Mouse (Mus musculus): ENCODE data around the gene Nmi.

Nmi gene

DNA sequence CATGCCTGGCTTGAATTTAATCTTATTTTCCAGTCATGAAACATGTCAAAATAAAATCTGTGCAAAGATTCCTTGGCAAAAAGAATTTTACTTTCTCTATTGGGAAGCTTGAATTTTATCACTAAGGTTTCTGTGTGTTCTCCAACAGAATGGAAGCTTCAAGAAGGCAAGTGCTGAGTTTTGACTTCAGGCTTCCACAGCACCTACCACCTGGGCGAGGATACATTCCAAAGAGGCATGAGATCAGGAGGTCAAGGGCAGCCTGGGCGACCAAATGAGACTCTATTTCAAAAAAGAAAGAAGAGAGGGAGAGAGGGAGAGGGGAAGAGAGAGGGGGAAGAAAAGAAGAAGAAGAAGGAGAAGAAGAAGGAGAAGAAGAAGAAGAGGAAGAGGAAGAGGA is 27.5 kb downstream of the Nmi start:
- DNase-seq (ENCODE audit: low spot score in 2 of 2) = no peak

DNA sequence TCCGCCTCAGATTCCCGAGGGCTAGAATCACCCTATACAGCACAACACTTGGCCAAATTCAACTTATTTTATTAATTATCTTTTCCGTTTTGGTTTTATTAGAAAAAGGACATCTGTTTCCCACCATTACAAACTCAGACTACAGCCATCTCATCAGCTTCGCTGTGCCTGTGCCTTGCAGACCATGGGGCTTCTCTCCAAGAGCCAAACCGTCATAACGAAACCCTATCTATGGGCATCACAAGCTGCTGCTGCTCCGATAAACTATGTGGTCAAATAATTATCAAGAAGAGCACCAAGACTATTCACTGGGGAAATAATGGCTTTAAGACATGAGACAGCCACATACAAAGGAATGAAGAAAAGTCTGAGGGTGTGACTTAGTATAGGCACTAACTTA is 31.5 kb downstream of the Nmi start:
- no peak for DNase-seq (ENCODE audit: low spot score in 2 of 2)

DNA sequence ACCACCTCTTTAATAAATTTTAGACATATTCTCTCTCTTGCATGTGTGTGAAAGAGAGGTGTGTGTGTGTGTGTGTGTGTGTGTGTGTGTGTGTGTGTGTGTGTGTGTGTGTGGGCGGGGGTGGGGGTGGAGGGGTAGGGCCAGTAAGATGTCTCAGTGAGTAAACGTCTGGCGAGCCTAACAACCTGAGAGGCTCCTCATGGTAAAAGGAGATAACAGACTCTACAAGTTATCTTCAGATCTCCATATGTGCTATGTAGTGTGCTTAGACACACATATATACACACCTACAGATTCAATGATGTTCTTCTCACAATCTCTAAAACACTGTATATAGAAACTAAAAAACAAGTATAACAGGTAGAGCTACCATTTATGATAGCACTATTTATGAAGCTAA is 34.5 kb downstream of the Nmi start:
- no peak for DNase-seq (ENCODE audit: low spot score in 2 of 2)

DNA sequence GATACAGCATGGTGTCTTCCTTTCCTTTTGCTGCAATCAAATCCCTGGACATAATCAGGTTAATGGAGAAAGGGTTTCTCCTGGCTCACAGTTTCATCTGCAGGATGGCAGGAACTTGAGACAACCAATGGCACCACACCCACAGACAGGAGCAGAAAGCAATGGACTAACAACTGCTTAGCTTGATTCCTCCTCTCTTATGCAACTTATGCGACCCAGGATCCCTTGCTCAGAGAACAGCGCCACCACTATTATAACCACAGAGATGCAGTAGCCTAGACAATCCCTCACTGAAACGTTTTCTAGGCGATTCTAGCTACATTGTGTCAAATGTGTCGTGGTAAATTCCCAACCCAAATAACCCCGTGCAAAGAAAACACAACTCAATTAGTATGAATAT is 36.3 kb downstream of the Nmi start:
- no peak for DNase-seq (ENCODE audit: low spot score in 2 of 2)

DNA sequence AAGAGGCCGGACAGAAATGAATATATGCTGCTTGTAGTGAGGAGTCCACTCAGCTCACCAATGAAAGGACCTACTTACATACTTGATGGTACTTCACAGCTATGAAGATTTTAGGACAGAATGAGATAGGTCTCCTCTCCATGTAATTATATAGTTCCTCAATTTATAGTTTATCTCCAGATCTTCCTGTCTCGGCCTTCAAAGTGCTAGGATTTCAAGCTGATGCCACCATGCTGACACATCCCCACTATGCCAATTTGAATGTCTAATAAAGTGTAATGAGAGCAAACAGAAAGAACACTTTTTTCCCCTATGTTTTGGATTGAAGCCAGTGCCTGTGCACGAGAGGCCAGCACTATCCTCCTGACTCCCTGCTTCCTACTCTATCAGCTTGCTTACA is 36.7 kb downstream of the Nmi start:
- no peak for DNase-seq (ENCODE audit: low spot score in 2 of 2)

DNA sequence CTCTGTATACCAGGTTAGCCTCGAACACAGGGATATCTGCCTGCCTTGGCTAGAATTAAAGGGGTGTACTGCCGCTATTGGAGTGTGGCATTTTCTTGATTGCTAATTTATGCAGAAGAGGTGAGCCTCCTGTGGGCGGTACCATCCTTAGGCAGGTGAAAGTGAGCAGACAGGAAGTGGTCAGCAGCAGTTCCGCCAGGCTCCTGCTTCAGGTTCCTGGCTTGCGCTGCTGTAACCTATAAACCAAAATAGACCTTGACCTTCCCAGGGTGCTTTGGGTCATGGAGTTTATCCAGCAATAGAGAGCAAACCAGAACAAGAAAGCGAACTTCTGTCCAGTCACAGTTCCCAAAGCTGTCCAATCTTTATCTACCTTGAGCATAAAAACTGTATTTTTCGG is 37.4 kb downstream of the Nmi start:
- DNase-seq (ENCODE audit: low spot score in 2 of 2) = no peak

DNA sequence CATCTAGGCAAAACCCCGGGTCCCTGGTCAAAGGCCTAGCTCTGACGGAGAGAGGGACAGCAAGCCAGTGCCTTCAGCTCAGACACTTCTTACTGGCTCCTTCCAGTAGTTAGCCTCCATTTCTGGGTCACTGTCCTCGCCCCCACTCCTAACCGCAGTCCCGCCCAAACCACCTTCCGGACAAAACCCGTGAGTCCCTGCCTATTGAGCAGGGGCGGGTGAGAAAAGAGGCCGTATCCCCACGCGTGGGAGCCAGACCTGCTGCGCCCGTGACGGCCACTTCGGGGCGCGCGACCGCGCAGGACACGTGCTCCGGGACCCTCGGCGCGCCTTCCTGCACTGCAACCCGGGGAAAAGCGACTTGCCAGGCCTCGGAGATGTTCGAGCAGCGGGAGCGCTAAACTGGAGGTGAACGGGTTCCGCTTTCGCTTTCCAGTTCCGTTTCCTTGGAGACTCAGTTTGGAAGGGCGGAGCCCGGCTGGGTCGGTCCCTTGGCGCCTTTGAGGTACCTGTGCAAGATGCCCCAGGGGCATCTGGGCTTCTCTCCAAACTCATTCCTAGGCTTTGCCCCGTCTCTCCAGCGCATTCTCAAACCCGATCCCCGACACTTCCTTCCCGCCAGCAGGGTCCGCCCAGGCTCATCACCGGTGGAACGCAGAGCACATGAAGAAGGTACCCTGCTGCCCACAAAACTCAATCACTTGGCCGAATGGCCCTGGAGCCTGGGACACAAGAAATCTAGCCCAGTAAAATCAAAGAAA is 38.5 kb downstream of the Nmi start, which contains the start of gene Rbm43:
Gene Rbm43 (minus strand): TSS at position 590 of the 761 bp plus-strand sequence.
- DNase-seq (ENCODE audit: low spot score in 2 of 2) = peak in 1 of 2 experiments; percentile 70

DNA sequence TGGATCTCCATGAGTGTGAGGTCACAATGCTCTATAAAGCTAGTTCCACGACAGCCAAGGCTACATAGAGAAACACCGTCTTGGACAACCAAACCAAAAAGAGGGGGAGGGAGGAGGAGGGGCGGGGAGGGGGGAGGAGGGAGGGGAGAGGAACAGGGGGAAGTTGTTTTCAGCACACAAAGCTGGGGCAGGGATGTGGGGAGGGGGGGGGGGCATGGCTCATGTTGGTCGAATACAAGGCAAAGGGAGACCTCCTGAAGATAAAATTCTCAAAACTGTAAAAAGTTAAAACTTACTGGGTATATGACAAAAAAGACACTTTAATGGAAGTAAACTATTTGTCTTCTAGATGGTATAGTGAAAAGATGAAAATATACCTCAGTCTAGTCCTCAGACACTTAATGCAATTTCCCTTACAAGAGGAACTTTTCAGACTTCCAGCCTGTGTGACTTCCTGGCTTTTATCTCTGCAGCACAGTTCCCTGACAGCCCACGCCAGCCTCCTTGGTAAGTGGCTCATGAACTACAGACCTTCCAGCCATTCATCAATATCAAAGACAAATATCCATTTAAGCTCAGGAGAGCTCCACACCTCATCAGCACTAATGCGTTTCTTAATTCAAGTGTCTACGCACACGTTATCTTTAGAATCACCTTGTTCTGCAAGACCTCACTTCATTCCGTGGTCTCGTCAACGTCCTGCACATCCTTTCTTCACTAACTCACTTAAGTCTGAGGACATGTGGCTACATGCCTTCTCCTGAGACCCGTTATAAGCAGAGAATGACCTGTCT is 39.8 kb downstream of the Nmi start:
- DNase-seq (ENCODE audit: low spot score in 2 of 2) = no peak

DNA sequence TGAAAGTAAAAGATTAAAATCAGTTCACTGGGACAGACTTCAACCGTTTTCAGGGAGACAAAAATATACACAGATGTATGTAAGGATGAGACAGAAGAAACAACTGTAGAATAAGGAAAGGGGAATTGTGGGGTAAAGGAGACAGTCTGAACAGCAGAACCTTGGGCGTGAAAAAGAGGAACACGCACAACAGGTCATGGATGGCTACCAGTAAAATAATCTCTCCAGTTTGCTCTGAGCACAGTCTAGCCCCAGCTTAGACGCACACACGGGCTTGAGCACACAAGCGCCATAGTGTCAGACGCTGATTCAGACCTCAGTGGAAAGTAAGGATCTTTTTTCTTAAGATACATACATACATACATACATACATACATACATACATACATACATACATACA is 42.1 kb downstream of the Nmi start:
- no peak for DNase-seq (ENCODE audit: low spot score in 2 of 2)

DNA sequence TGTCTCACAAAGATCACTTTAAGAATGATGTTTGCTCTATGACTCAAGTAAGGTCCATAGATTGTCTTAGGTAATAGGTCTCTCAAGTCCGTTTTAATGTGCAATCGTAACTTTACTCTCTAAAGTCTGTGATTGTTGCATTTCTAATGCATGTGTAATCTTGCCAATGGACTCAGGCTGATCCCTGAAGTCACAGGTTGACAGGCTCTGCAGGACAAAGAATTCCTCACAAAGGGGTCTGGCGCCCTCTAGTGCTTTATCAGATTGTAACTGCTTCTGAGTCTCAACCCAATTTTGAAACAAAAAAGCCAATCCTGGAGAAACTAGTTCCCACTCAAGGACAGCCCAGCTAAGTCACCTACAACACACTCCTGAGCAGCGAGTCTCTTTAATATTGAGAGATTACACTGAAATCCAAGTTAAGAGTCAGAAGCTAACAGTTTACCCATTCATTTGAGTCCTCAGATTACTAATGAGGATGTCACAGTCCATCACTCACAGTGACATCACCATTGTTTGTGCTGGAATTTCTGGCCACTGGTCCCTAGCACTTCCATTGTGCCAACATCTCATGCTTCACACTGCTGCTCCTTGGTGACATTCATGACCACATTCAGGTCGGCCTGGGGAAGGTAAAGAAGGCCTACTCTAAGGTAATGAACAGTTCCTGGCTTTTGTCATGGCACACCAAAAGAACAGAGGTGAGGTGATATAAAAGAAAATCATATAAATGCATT is 58.2 kb downstream of the Nmi start:
- DNase-seq (ENCODE audit: low spot score in 2 of 2) = peak in 1 of 2 experiments; percentile 78

DNA sequence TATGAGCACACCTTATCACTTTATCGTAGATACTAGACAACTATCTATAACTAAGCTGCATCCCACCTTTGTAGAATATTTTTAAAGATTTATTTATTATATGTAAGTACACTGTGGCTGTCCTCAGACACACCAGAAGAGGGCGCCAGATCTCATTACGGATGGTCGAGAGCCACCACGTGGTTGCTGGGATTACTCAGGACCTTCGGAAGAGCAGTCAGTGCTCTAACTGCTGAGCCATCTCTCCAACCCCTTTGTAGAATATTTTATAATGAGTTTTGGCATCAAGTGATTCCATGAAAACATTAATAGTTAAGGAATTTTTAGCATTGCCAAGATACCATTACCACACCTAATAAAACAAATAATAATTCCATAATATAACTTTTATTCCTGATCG is 58.8 kb downstream of the Nmi start:
- no peak for DNase-seq (ENCODE audit: low spot score in 2 of 2)

DNA sequence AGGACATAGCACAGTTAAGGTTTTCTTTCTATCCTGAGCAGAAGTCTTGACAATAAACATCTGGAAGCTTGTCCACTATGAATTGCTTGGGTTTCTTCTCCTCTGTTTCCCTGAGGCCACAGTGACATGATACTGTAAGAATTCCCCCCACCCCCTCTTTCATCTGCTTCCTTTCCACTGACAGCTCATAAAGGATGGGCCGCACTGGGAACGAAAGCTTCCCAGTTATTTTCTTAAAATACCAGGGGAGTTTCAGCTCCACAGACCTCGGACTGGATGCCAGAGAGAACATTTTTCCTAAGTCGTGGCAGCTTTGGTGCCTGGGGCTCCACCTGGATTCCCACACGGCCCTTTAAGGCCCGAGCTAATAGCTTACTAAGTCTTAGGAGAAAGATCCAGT is 60.6 kb downstream of the Nmi start:
- DNase-seq (ENCODE audit: low spot score in 2 of 2) = no peak

DNA sequence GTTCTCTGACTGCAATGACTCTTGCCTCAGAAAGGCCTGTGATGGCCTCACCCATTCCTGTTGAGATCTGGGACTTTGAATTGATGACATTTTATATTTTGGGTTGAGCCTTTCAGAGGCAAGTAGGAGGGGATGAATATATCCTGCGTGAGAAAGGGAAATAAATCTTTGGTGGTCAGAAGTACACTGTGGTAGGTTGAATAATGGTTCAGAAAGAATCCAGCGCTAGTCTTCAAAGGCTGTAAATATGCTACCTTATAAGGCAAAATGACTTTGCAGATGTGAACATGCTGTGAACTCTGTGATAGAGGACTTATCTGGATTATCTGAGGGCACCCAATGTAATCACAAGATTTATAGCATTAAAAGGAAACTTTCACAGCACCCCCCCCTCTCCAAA is 61.4 kb downstream of the Nmi start:
- no peak for DNase-seq (ENCODE audit: low spot score in 2 of 2)

DNA sequence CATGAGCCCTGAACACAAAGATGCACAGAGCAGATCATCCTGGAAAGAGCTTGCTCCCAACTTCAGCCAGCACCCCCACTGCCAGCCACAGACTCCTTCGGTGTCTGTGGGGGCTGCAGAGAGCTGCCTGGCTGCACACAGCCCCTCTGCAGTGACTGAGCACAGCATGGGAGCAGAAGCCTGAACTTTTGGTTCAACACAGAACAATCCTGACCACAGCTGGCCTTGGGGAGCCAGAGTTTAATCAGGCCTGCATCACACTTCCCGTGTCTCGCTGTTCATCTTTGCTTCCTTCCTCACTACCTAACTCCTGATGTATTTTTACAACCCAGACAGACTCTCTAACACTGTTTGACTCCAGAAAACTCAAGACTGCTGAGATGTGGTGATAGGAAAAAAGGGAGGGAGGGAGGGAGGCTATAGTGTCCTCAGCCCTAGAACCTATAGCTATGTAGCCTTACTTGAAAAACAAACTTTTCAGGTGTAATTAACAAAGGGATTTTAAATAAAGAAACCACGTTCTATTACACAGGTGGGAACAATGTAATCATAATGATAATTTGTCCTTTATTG is 65.7 kb downstream of the Nmi start:
- no peak for DNase-seq (ENCODE audit: low spot score in 2 of 2)

DNA sequence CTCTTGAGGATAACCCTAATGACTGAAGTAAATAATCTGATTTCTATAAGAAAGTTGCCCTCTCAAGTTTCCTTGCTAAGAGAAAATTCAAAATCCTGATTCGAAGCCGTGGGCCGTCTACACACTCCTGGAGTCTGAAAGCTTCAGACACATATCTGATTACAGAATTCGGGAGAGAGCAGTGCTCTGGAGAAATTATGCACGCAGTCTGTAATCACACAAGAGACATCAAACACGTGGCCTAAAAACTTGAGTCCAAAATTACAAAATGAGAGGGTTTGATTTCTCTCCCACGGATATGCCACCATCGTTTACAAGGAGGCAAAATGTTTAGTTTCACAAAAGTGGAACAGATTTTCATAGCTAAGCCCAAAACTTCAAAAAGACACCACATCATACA is 67.7 kb downstream of the Nmi start:
- DNase-seq (ENCODE audit: low spot score in 2 of 2) = no peak
